Mouse (Mus musculus): Measurements from ENCODE around the gene Tepsin. TPM values are rescaled to one million over a fixed set of nuclear protein-coding genes. Genes with fewer than 3 reads are reported as not detected.

Gene Tepsin
- polyA plus RNA-seq, 1 experiment = 2.9 TPM

DNA sequence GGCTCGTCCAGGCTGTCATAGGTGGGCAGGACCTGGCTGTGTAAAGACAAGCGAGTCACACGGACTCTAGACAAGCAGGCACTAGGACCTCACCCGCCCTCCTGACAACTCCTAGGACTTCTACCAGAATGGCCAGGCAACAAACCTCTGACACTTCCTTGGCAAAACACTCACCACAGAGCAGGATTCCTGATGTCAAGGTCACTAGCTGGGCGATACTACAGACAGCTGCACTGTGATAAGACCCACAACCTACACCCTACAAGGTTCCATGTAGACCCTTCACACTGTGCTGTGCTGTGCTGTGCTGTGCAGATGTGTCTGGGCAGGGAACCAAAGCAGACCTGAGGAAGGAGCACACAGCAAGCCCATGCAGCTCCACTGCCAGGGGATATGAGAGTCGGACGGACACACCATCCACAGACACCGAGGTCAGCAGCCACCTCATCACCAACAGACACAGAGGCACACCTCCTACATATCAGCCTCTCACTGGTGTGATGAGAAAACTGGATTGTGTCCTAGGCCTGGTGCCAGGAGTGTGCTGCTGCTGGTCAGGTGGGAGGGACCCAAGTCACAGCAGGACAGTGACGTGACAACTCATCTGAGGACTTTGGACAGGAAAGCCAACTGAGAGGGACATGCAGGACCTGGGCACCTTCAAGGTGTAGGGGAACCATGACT, 36.5 kb upstream of the Tepsin start:
- Histone ChIP-seq H3K4me3 (replicated peaks) (no peak overlapping the region), H3K27me3 (ENCODE audit: control insufficient read depth) (no peaks in the 10 kb centered on the region), H3K9me3 (ENCODE audit: control insufficient read depth, low read length) (no peaks in the 10 kb centered on the region), H3K36me3 (ENCODE audit: control insufficient read depth) (peaks cover 92% of the 10 kb centered on the region), H3K4me1 (ENCODE audit: control insufficient read depth) (peaks cover 49% of the 10 kb centered on the region)
- TF ChIP-seq TAL1 (IDR thresholded peaks at IDR 0.05; ENCODE audit: low read length) (no peak), GATA1 (IDR thresholded peaks at IDR 0.05; ENCODE audit: low read length) (no peak)

DNA sequence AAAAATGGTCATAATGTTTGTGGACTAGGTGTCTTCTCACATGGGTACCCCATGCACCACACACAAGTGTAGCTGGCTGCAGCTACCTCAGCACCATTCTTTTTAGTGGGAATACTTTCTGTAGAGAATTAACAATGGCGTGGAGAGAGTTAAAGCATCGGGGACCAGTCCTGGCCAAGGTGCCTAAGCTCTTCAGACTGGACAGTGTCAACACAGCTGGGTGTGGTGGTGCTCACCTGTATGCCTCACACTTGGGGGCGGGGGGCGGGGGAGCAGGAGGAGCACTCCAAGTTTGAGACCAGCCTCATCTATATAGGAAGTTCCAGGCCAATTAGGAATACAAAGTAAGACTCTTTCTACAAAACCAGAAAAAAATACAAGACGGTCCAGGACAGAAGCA, 35.6 kb upstream of the Tepsin start:
- Histone ChIP-seq H3K4me3 (replicated peaks) (no peak overlapping the region), H3K27me3 (ENCODE audit: control insufficient read depth) (no peaks in the 10 kb centered on the region), H3K4me1 (ENCODE audit: control insufficient read depth) (peaks cover 40% of the 10 kb centered on the region), H3K36me3 (ENCODE audit: control insufficient read depth) (peaks cover 92% of the 10 kb centered on the region), H3K9me3 (ENCODE audit: control insufficient read depth, low read length) (no peaks in the 10 kb centered on the region)
- TF ChIP-seq GATA1 (IDR thresholded peaks at IDR 0.05; ENCODE audit: low read length) (no peak), TAL1 (IDR thresholded peaks at IDR 0.05; ENCODE audit: low read length) (no peak)

DNA sequence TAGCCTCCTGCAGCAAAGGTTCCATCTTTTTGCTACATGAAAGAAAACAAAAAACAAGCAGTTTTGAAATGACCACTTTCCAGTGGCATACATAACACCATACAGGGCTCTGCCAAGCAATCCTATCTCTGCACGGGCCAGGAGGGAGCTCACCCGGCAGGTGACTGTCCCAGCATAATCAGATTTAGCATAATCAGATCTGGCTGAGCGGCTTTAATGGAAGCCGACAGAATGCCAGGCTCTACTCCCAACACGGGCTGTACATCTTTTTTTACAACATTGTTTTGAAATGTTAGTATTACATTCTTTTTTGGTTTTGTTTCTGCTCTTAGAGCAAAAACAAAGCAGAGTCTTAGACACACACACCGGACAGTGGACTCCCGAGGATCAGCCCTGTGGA, 30.8 kb upstream of the Tepsin start:
- Histone ChIP-seq H3K4me3 (replicated peaks) (no peak overlapping the region), H3K9me3 (ENCODE audit: control insufficient read depth, low read length) (no peaks in the 10 kb centered on the region), H3K4me1 (ENCODE audit: control insufficient read depth) (no peaks in the 10 kb centered on the region; the same call in 1 of the 2 replicates), H3K36me3 (ENCODE audit: control insufficient read depth) (peaks cover 89% of the 10 kb centered on the region), H3K27me3 (ENCODE audit: control insufficient read depth) (no peaks in the 10 kb centered on the region)
- TF ChIP-seq GATA1 (IDR thresholded peaks at IDR 0.05; ENCODE audit: low read length) (no peak), TAL1 (IDR thresholded peaks at IDR 0.05; ENCODE audit: low read length) (no peak)

DNA sequence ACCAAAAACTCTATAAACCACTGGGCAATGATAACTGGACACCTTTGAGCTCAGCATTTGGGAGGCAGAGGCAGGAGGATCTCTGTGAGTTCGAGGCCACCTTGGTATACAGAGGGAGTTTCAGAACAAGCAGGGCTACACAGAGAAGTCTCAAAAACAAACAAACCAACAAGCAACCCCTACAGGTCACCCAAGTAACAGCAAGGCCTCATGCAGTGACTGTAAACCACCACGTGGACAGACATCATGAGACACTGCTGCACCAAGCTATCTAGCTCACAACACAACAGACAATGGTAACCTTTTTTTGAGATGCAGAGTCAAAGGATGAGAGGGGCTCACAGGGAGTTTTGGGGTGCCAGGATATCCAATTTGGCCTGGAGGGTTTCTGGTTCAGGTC, 28.3 kb upstream of the Tepsin start:
- no peak for TF ChIP-seq TAL1 (IDR thresholded peaks at IDR 0.05; ENCODE audit: low read length)
- no peak for TF ChIP-seq GATA1 (IDR thresholded peaks at IDR 0.05; ENCODE audit: low read length)
- Histone ChIP-seq H3K27me3 (ENCODE audit: control insufficient read depth) (no peaks in the 10 kb centered on the region), H3K4me1 (ENCODE audit: control insufficient read depth) (no peaks in the 10 kb centered on the region; the same call in 1 of the 2 replicates), H3K36me3 (ENCODE audit: control insufficient read depth) (peaks cover 90% of the 10 kb centered on the region), H3K9me3 (ENCODE audit: control insufficient read depth, low read length) (no peaks in the 10 kb centered on the region), H3K4me3 (replicated peaks) (no peak overlapping the region)

DNA sequence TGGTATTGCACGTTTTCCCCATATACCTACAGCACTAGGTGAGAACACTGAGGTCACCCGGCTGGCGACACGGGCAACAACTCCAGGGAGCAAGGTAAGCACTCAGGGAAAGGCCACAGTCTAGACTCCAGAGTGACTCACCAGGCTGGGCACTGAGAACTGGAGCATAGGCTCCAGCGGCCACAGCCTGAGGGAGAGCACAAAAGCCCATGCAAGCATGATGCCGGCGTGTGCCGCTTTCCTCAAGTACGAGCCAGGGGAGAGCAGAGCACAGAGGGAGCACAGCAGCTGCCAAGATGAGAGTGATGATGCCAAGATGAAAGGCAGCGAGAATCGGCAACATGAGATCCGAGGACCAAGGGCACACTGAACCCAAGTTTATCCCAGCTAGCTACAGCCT, 23.6 kb upstream of the Tepsin start:
- H3K4me3 ChIP-seq (replicated peaks) = no peak overlapping the region
- H3K27me3 ChIP-seq (ENCODE audit: control insufficient read depth) = no peaks in the 10 kb centered on the region
- TF ChIP-seq TAL1 (IDR thresholded peaks at IDR 0.05; ENCODE audit: low read length) (no peak), GATA1 (IDR thresholded peaks at IDR 0.05; ENCODE audit: low read length) (no peak)
- H3K9me3 ChIP-seq (ENCODE audit: control insufficient read depth, low read length) = no peaks in the 10 kb centered on the region
- H3K4me1 ChIP-seq (ENCODE audit: control insufficient read depth) = peaks cover 8% of the 10 kb centered on the region
- H3K36me3 ChIP-seq (ENCODE audit: control insufficient read depth) = peaks cover 92% of the 10 kb centered on the region

DNA sequence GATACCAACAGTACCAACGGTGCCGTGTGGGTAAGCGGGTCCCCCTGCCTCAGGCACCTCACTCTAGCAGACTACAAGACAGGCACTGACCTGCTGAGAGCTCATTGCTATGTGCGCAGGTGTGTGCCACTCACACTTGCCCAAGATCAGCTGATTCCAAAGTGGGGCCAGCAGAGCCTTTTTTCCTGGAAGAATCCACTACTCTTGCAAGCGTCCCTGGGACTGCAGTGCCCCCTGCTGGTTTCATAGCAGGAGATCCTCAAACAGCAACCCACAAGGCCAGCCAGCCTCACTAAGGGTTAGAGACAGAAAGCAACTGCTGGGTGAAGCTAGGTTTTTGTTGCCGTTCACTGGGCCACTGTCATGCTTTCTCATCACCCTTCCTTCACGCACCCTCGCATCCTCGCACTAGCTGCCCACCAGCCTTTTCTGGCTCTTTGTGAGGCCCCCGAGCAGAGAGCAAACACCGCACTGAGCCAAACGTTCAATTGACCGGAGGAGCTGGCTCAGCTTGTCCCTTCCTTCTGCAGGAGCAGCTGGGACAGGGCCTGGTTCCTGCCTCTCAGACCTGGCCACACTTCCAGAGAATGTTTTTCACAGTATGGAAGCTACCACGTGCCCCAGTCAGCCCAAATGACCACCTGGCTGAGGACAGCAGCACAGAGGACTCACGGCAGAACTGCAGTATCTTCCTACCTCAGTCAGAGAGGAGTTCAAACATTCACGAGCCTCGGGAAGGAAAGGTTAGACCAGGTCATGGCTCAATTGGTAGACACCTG, 22.3 kb upstream of the Tepsin start:
- TF ChIP-seq GATA1 (IDR thresholded peaks at IDR 0.05; ENCODE audit: low read length) (no peak), TAL1 (IDR thresholded peaks at IDR 0.05; ENCODE audit: low read length) (no peak)
- Histone ChIP-seq H3K9me3 (ENCODE audit: control insufficient read depth, low read length) (no peaks in the 10 kb centered on the region), H3K4me3 (replicated peaks) (no peak overlapping the region), H3K36me3 (ENCODE audit: control insufficient read depth) (peaks cover 96% of the 10 kb centered on the region), H3K27me3 (ENCODE audit: control insufficient read depth) (no peaks in the 10 kb centered on the region), H3K4me1 (ENCODE audit: control insufficient read depth) (peaks cover 8% of the 10 kb centered on the region)

DNA sequence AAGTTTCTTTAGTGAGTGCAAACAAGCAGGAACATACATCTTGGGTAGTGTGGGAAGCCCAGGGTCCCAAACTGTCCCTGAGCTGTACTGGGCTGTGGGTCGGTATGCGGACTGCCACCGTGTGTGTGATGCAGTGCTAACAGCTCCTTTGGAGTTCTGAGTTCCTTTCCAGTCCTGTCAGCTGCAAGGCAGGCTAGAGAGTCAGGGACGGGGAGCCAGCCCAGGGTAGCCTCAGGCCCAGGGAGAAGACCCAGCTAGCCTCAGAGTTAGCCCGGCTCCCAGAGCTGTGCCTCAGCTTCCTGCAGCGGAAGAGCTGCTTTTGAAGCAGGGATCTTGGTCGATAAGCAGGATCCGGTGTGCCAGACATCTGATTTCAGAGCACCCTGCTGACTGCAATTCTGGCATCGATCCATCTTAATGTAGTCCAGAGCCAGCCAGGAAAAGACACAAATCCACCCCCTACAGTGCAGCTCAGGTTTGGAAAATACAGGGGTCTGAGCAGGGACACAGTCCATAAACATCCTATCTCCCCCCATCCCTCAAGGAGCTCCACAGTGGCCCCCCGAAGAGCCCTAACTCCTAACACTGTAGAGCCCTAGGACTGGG, 21.5 kb upstream of the Tepsin start:
- H3K27me3 ChIP-seq (ENCODE audit: control insufficient read depth) = no peaks in the 10 kb centered on the region
- H3K36me3 ChIP-seq (ENCODE audit: control insufficient read depth) = peaks cover 99% of the 10 kb centered on the region

DNA sequence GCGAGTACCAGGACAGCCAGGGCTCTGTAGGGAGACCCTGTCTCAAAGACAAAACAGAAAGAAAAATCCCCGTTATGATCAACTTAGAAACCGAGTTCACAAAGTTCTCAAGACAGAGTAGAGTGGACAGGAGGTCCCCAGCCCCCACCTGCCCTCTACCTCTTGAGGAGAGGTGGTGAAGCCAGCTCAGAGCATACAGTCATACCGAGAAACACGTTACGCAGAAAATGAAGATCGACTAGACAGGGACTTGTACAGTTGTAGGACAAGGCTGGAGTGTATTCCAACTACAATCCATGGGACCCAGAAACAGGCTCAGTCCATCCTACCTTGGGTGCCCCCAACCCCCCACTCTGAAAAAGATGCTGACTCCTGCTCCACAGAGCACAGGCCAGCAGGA, 20.6 kb upstream of the Tepsin start:
- H3K36me3 ChIP-seq (ENCODE audit: control insufficient read depth) = peaks cover 99% of the 10 kb centered on the region

More for the DNA sequence above, 21.5 kb upstream of the Tepsin start:
- H3K4me1 ChIP-seq (ENCODE audit: control insufficient read depth) = peaks cover 8% of the 10 kb centered on the region
- TF ChIP-seq GATA1 (IDR thresholded peaks at IDR 0.05; ENCODE audit: low read length) (no peak), TAL1 (IDR thresholded peaks at IDR 0.05; ENCODE audit: low read length) (no peak)
- no peaks in the 10 kb centered on the region for H3K9me3 ChIP-seq (ENCODE audit: control insufficient read depth, low read length)
- no peak overlapping the region for H3K4me3 ChIP-seq (replicated peaks)

DNA sequence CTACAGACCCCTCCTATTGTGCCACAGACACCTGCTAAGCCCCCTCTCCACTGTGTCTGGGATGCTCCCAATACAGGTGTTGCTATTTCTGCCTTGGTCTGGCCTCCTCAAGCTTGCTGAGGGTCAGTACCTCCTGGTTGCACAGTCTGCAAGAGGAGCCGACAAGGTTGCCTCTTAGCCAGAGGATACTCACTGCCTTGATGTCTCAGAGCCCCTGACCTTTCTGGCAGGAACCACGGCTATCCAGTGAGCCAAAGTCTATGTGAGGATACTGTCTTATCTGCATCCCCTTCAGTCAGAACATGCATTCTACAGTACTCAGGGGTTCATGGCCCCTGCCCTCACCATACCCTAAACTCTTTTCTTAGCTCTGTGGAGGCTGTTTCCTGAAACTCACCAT, 19.1 kb upstream of the Tepsin start:
- Histone ChIP-seq H3K4me3 (replicated peaks) (no peak overlapping the region), H3K9me3 (ENCODE audit: control insufficient read depth, low read length) (peaks cover 5% of the 10 kb centered on the region; the same call in 1 of the 2 replicates), H3K36me3 (ENCODE audit: control insufficient read depth) (peaks cover 99% of the 10 kb centered on the region), H3K27me3 (ENCODE audit: control insufficient read depth) (no peaks in the 10 kb centered on the region), H3K4me1 (ENCODE audit: control insufficient read depth) (peaks cover 8% of the 10 kb centered on the region)
- TF ChIP-seq TAL1 (IDR thresholded peaks at IDR 0.05; ENCODE audit: low read length) = no peak
- no peak for TF ChIP-seq GATA1 (IDR thresholded peaks at IDR 0.05; ENCODE audit: low read length)

More for the DNA sequence above, 20.6 kb upstream of the Tepsin start:
- Histone ChIP-seq H3K27me3 (ENCODE audit: control insufficient read depth) (no peaks in the 10 kb centered on the region), H3K4me1 (ENCODE audit: control insufficient read depth) (peaks cover 8% of the 10 kb centered on the region), H3K9me3 (ENCODE audit: control insufficient read depth, low read length) (peaks cover 5% of the 10 kb centered on the region; the same call in 1 of the 2 replicates), H3K4me3 (replicated peaks) (no peak overlapping the region)
- TF ChIP-seq GATA1 (IDR thresholded peaks at IDR 0.05; ENCODE audit: low read length) (no peak), TAL1 (IDR thresholded peaks at IDR 0.05; ENCODE audit: low read length) (no peak)

Measured in erythroblast, embryonic 14.5 days (primary cell).